Mouse (Mus musculus): ENCODE measurements around the gene Rnf213. TPM values are rescaled to one million over a fixed set of nuclear protein-coding genes. Genes with fewer than 3 reads are reported as not detected.

Gene Rnf213
- total and polyA plus RNA-seq, 3 experiments: 12.5 to 27.3 (median 20.8) TPM

- DNase-seq: no peak
Observed at GRCm38 (mm10) chr11:119514967-119515636, 122.2 kb downstream of the Rnf213 start.

- DNase-seq: no peak
Observed at GRCm38 (mm10) chr11:119515823-119516676, 123.2 kb downstream of the Rnf213 start.

DNA sequence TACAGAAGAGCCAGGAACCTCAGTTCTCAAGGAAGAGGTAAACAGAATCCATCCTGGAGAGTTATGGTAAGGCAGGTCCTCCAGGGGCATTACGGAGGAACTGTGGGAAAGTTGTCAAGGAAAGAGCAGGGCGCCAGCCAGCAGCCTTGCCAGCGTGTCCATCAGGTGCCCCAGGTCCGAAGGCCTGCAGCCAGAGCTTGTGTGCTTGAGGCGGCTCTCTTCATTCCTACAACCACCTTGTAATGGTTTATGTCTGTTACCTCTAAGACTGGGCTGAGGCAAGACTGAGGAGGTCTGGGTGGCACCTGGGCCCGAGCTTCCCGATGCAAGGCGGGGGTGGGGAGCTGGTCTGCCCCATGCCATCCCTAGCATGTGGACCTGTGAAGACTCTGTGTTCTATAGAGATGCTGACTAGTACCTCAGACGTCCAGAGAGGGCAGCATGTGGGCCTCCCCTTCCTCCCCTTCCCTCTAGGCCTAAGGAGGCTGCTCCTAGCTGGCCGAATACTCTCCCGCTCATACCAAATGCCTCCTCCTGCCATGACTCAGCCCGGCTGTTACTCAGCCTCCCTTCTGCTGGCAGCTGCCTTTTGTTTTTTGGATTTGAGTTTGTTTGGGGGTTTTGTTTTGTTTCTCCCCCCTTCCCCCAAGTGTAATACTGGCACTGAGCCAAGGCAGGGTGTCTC lies 123.9 kb downstream of the Rnf213 start:
- peak; percentile 62 for DNase-seq

- DNase-seq: no peak
Observed at GRCm38 (mm10) chr11:119519387-119519786, 126.5 kb downstream of the Rnf213 start.

DNA sequence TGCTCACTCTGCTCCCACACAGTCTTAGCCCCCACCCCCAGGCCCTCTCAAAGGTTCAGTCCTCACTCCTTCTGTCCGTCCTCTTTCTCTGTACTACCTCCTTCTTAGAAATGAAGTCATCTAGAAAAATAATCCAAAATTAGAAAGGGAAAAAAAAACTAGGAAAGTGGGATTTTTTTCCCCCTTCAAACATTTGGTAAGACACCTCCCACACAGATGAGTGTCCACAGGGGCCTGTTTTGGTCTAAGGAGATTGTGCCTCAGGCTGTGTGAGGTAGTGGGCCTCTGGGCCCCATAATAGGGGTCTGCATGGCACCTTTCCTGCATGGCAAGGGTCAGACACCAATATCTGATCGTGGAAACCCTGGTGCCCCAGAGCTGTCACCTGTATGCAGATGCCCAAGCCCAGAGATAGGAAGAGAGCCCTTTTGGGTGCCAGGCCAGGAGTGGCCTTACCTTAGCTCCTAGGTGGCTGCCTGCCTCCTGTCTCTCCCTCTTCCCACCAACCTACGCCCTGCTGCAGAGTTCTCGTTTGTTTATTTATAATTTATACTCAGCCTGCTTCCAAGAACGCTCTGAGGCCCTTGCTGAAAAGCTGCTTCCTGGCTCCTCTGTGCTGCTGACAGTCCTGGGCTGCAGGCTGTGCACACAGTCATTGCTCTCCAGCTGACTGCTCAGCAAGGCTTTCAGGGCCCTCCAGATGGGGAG lies 127.3 kb downstream of the Rnf213 start:
- no peak for DNase-seq

- DNase-seq: no peak
Observed at GRCm38 (mm10) chr11:119520713-119521063, 127.8 kb downstream of the Rnf213 start.

- no peak for DNase-seq
Observed at GRCm38 (mm10) chr11:119521920-119522710, 129.2 kb downstream of the Rnf213 start.

GRCm38 (mm10) chr11:119522779-119523178 lies 129.9 kb downstream of the Rnf213 start:
- DNase-seq: no peak

DNA sequence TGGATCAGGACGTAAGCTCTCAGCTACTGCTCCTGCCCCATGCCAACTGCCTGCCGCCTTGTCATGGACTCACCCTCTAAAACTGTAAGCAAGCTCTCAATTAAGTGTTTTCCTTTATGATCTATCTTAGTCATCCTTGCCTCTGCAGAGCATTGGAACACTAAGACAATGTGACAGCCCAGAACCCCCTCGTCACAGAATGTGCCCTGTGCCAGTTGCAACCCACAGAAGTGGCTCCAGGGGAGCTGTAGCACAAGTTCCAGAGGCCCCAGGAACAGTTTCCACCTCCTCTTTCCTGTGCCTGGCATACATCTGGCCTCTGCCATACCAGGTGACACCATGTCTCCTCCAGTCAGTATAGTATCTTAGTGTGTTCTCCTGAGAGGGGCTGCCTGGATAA lies 130.5 kb downstream of the Rnf213 start:
- no peak for DNase-seq

DNA sequence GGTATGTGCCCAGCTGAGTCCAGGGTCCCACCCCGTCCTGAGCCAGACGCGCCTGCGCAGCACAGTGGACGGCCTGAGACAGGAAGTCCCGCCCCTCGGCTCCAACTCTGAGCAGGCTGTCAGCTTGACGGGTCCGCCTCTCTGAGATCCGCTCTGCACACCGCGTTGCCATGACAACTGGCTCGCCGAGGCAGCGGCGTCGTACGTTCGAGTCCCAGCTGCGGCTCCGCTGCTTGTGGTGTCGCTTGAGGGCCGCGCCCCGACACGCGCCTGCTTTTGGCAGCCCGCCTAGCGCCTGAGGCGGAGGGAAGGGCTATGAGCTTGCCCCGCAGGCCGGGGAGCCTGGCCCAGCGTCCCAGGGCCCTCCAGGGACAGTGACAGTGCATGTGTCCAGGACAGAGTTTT lies 131.6 kb downstream of the Rnf213 start:
- DNase-seq: peak; percentile 93

GRCm38 (mm10) chr11:119526068-119526966 lies 133.4 kb downstream of the Rnf213 start:
- no peak for DNase-seq

- DNase-seq: no peak
Observed at GRCm38 (mm10) chr11:119528930-119529329, 136.0 kb downstream of the Rnf213 start.

DNA sequence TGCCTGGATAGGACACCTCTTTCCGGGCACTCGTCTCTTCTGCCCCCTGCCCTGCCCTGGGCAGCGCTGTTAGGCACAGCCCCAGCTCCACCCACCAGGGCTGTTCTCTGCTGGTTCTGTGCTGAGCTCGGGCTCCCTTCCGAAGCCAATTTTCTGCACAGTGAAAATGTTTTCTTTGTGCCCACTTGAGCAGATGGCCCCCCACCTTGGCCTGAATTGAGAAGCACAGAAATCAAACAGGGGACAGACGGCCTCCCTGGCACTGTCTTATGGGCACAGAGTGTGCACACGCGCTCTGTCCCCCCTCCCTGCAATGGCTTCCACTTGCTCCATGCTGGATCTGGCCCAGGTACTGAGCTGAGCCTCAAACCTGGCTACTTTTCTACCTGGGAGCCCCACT lies 139.6 kb downstream of the Rnf213 start:
- no peak for DNase-seq

DNA sequence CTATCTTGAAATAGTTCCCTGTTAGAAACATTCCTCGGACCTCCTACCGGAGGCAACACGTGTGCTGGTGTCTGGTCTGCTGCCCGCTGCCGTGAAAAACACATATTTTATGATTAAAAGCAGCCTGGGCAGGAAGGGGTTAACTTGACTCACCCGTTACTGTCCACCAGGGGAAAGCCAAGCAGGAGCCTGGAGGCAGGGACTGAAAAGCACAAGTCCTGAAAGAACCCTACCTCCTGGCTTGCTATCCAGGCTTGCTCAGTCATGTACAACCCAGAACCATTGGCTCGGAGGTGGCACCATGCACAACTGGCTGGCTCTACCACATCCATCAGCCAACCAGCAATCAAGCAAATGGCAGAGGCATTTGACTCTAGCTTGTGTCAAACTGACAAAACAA lies 140.8 kb downstream of the Rnf213 start:
- no peak for DNase-seq

Small RNA genes within 50 kb of the gene (microRNA-seq; reads per million reads assigned to microRNA genes)
- gene Mir1932: 0 to 0.88 reads per million in 2 experiments

Other genes with a start within 250 kb of the Rnf213 start
- 10 to 100 TPM; 12.8 to 24.5 TPM for gene Tbc1d16, start 164.6 kb upstream of the Rnf213 start, total RNA-seq (2021)
- 6.2 and 7.3 TPM in 2 replicates for gene Tbc1d16, start 164.6 kb upstream of the Rnf213 start, polyA plus RNA-seq (2012; rRNA removed)
- gene Ccdc40, start 164.5 kb upstream of the Rnf213 start, total RNA-seq (2021): under 1 TPM; 0.26 to 0.83 TPM
- 0.34 and 1.1 TPM in 2 replicates for gene Ccdc40, start 164.5 kb upstream of the Rnf213 start, polyA plus RNA-seq (2012; rRNA removed)
- gene Gaa, start 125.2 kb upstream of the Rnf213 start, total RNA-seq (2021): 100 to 1,000 TPM; 119 to 123 TPM
- gene Gaa, start 125.2 kb upstream of the Rnf213 start, polyA plus RNA-seq (2012; rRNA removed): 363 and 377 TPM in 2 replicates
- 100 to 1,000 TPM; 117 to 126 TPM for gene Eif4a3, start 93.0 kb upstream of the Rnf213 start, total RNA-seq (2021)
- gene Eif4a3, start 93.0 kb upstream of the Rnf213 start, polyA plus RNA-seq (2012; rRNA removed): 38.7 and 44.4 TPM in 2 replicates
- 1 to 10 TPM in 1 of 2 experiments, not detected in 1; 1.0 TPM for gene Card14, start 85.3 kb upstream of the Rnf213 start, total RNA-seq (2021)
- gene Card14, start 85.3 kb upstream of the Rnf213 start, polyA plus RNA-seq (2012; rRNA removed): 0.55 and 1.3 TPM in 2 replicates
- 10 to 100 TPM; 19.6 to 22.4 TPM for gene Sgsh, start 37.6 kb upstream of the Rnf213 start, total RNA-seq (2021)
- gene Sgsh, start 37.6 kb upstream of the Rnf213 start, polyA plus RNA-seq (2012; rRNA removed): 74.4 and 92.1 TPM in 2 replicates
- gene Slc26a11, start 37.5 kb upstream of the Rnf213 start, total RNA-seq (2021): 1 to 10 TPM; 5.1 to 6.9 TPM
- gene Slc26a11, start 37.5 kb upstream of the Rnf213 start, polyA plus RNA-seq (2012; rRNA removed): 22.6 and 26.9 TPM in 2 replicates
- 10 to 100 TPM; 12.1 to 18.9 TPM for gene Endov, start 98.2 kb downstream of the Rnf213 start, total RNA-seq (2021)
- gene Endov, start 98.2 kb downstream of the Rnf213 start, polyA plus RNA-seq (2012; rRNA removed): 12.8 and 14.7 TPM in 2 replicates
- 1 to 10 TPM; 2.2 to 4.9 TPM for gene Nptx1, start 154.7 kb downstream of the Rnf213 start, total RNA-seq (2021)
- gene Nptx1, start 154.7 kb downstream of the Rnf213 start, polyA plus RNA-seq (2012; rRNA removed): 1.9 and 2.2 TPM in 2 replicates
- gene Rptor, start 209.8 kb downstream of the Rnf213 start, total RNA-seq (2021): 10 to 100 TPM; 43.7 to 47.7 TPM
- 37.7 and 45.2 TPM in 2 replicates for gene Rptor, start 209.8 kb downstream of the Rnf213 start, polyA plus RNA-seq (2012; rRNA removed)